Mouse (Mus musculus) cerebellum, adult 2 months (tissue): Measurements from ENCODE around the gene Diras2. TPM values are rescaled to one million over a fixed set of nuclear protein-coding genes. Genes with fewer than 3 reads are reported as not detected.

Experiments
- DNase-seq, 2 experiments: peaks; one replicate each; pipeline ENCODE4 v3.0.0; 2021
- H3K27ac ChIP-seq: fragments of 200-500 bp; 2 replicates; pipeline ENCODE4 v1.5.1; 2012; ENCODE audit warnings: low read length, control low read depth, inconsistent platforms; ENCODE audit not compliant: insufficient read depth
- H3K27me3 ChIP-seq: fragments of 200-500 bp; 2 replicates; pipeline ENCODE4 v1.6.1; 2012; ENCODE audit warnings: inconsistent platforms, mild to moderate bottlenecking, low read length, moderate library complexity; ENCODE audit not compliant: control insufficient read depth, insufficient read depth
- H3K4me1 ChIP-seq: fragments of 200-500 bp; 2 replicates; pipeline ENCODE4 v1.6.1; 2011; ENCODE audit warnings: low read length; ENCODE audit not compliant: control insufficient read depth, insufficient read depth
- H3K4me3 ChIP-seq: fragments of 200-500 bp; replicated peaks from 2 replicates; pipeline ENCODE3; 2011; ENCODE audit warnings: mild to moderate bottlenecking, low read depth, low read length, control low read depth; ENCODE audit not compliant: insufficient read depth
- CTCF ChIP-seq: fragments of 200-500 bp; IDR thresholded peaks from 2 replicates; pipeline ENCODE4 v1.5.1; 2011; ENCODE audit warnings: low read depth, mild to moderate bottlenecking, control low read depth, low read length, moderate library complexity, borderline replicate concordance; ENCODE audit not compliant: insufficient read depth
- POLR2A ChIP-seq: fragments of 200-500 bp; IDR thresholded peaks from 2 replicates; pipeline ENCODE4 v1.6.1; 2011; ENCODE audit warnings: low read length, control low read depth, borderline replicate concordance; ENCODE audit not compliant: insufficient read depth
- WGBS: fragments of 180-500 bp; shearing (Covaris S2); methylation state at CpG from one replicate; pipeline ENCODE4 v1.1.7; 2018; 5-methylcytosine and 5-hydroxymethylcytosine counted together
- polyA plus RNA-seq: library from polyadenylated mRNA; depleted of rRNA; stranded (reverse); fragments of >200 nt; gene quantifications from 2 replicates; pipeline ENCODE4 v1.2.3, GENCODE M21; 2012

Gene Diras2
- polyA plus RNA-seq, 1 experiment, result 241 TPM

DNA sequence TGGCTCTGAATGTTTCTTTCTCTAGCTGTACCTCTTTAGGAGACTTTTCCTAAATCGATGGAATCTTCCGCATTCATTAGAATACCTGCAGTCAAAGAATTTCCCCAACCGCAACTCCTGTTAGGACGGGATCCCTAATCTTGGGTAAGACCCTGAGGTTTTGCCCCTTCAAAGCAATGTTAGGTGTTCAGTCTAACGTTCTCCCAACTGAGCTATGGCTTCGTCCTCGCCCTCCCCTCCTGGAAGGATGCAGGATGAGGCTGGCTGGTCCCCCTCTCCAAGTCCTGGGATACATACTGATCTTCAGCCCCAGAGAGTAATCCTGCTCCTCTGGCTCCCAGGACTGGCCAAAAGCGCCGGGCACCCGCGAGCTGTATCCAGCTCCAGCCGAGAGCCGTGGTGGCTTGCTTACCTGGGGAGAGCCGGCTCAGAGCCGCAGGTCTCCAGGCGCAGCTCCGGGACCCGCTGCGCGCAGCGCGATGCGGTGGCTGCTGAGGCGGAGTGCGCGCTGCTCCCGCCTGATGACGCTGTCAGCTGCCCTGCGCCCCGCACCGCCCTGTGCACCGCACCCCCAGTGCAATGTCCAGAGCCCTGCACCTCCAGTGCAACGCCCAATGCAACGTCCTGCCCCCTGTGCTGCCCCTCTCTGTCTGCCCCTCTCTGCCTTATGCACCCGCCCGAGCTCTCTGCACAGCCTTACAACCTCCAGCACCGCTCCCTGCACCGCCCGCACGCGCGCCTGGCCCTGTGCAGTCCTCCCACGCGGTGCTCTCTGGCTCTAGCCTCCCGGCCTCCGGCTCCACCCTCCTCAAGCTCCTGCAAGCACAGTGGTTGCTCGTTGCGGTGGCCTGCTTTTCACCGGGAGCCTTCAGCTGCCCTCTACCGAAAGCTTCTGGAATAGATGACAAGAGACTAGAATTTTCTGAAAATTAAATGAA, 802 bp downstream of the Diras2 start:
- no peaks in the 10 kb centered on the region for H3K27me3 ChIP-seq
- peak; percentile 96 to 97 for DNase-seq
- H3K4me1 ChIP-seq, result peaks cover 4% of the 10 kb centered on the region; the same call in 1 of the 2 replicates
- under 1% methylated on average over 50 of the region's 50 CpGs for WGBS
- H3K27ac ChIP-seq, result peak overlapping the region; percentile 95
- TF ChIP-seq CTCF (peak; percentile 77), POLR2A (peak; percentile 94)
- peak overlapping the region; percentile 78 for H3K4me3 ChIP-seq

DNA sequence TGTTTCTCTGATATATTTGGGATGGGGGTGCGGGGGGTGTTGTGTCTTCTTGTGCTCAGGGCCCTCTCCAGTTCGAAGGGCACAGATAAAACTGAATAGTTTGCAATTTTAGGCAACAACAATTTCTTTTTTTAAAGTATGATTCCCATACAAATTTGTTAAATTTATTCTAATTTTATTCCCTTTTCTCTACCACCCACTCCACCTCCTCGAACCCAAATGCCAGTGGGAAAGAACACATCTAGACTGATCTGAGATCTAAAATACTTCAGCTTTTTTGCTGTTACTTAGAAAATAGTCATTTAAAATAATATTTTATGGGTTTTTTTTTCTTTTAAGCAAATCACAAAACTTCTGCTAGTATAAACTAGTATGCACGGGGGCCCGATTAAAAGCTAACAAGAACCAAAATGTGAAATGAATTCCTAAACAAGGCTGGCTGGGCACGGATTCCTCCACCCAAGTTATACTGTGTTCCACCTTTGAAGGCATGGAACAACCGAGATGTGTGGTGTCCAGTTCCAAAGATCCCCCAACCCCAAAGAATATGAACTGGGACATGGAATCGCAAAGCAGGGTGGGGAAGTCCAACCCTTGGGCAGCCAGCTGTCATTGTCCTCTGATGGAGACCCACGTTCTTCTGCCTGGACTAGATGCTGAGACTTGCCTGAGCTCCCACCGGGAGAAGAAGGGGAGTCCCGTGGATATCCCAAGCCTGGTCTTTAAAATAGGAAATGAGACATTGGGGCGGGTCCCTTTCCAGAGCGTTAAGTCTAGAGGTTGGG, 1.7 kb downstream of the Diras2 start:
- Histone ChIP-seq H3K4me1 (peaks cover 4% of the 10 kb centered on the region; the same call in 1 of the 2 replicates), H3K4me3 (peak overlapping the region; percentile 78), H3K27ac (peak overlapping the region; percentile 99), H3K27me3 (no peaks in the 10 kb centered on the region)
- TF ChIP-seq POLR2A, result no peak
- no peak for TF ChIP-seq CTCF
- peak; percentile 57 to 69 for DNase-seq
- WGBS, result 8% methylated on average over 13 of the region's 13 CpGs

GRCm38 (mm10) chr13:52528786-52529185, 2.3 kb downstream of the Diras2 start:
- peak overlapping the region; percentile 99 for H3K27ac ChIP-seq

DNA sequence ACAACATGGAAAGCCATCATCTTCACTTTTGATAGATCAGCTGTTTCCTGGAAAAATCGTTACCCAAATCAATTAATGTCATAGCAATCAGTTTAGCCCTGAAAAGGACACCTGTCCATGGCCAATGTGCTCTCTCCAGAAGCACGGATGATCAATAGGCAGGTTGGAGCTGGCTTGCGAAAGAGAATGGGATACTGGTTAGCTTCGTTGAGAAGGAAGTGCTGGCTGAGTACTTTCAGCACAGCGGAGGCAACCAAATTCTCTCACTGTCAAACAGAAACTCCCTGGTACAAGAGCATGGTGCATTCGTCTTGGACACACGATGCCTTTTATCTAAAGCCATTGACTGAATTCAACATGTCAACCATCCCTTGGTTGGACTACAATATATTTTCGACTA, 2.8 kb downstream of the Diras2 start:
- 10% methylated on average over 8 of the region's 8 CpGs for WGBS
- TF ChIP-seq POLR2A, result no peak
- no peak for TF ChIP-seq CTCF
- H3K4me3 ChIP-seq, result peak overlapping the region; percentile 78
- no peaks in the 10 kb centered on the region for H3K27me3 ChIP-seq
- DNase-seq, result peak; percentile 41 to 54
- H3K27ac ChIP-seq, result peak overlapping the region; percentile 99
- peaks cover 11% of the 10 kb centered on the region; the same call in 1 of the 2 replicates for H3K4me1 ChIP-seq

More at GRCm38 (mm10) chr13:52528786-52529185, 2.3 kb downstream of the Diras2 start:
- Histone ChIP-seq H3K27me3 (no peaks in the 10 kb centered on the region), H3K4me1 (peaks cover 5% of the 10 kb centered on the region; the same call in 1 of the 2 replicates), H3K4me3 (peak overlapping the region; percentile 78)
- 7% methylated on average over 9 of the region's 9 CpGs for WGBS
- peak; percentile 43; the same call in 1 of the 2 replicates for TF ChIP-seq POLR2A
- TF ChIP-seq CTCF, result no peak
- peak; percentile 68 to 70 for DNase-seq

GRCm38 (mm10) chr13:52526249-52527035, 4.6 kb downstream of the Diras2 start:
- H3K27ac ChIP-seq, result peak overlapping the region; percentile 72
- peak; percentile 44 to 47 for DNase-seq
- 15% methylated on average over 6 of the region's 6 CpGs for WGBS
- peak overlapping the region; percentile 59 for H3K4me3 ChIP-seq
- no peak for TF ChIP-seq CTCF
- TF ChIP-seq POLR2A, result no peak
- H3K4me1 ChIP-seq, result peaks cover 24% of the 10 kb centered on the region
- no peaks in the 10 kb centered on the region for H3K27me3 ChIP-seq

GRCm38 (mm10) chr13:52524313-52524712, 6.8 kb downstream of the Diras2 start:
- peak; percentile 47 to 51 for DNase-seq
- WGBS, result 11% methylated on average over 11 of the region's 11 CpGs
- H3K27ac ChIP-seq, result peak overlapping the region; percentile 44; the same call in 1 of the 2 replicates
- no peak for TF ChIP-seq POLR2A
- no peaks in the 10 kb centered on the region for H3K27me3 ChIP-seq
- peaks cover 38% of the 10 kb centered on the region for H3K4me1 ChIP-seq
- H3K4me3 ChIP-seq, result peak overlapping the region; percentile 70

- peak overlapping the region; percentile 44 for H3K27ac ChIP-seq
- no peak for DNase-seq
- 11% methylated on average over 6 of the region's 6 CpGs for WGBS
Measured at GRCm38 (mm10) chr13:52521176-52521575, 9.9 kb downstream of the Diras2 start.

More at GRCm38 (mm10) chr13:52521176-52521575, 9.9 kb downstream of the Diras2 start:
- Histone ChIP-seq H3K4me3 (peak overlapping the region; percentile 28), H3K27me3 (no peaks in the 10 kb centered on the region), H3K4me1 (peaks cover 53% of the 10 kb centered on the region)
- TF ChIP-seq CTCF, result no peak
- no peak for TF ChIP-seq POLR2A
